Mouse (Mus musculus) embryonic stem cell, embryonic (primary cell): ENCODE measurements around the gene Slc6a6.

ENCODE experiments used
- CTCF ChIA-PET, 4 experiments: fragments of 300-600 bp in 2 of 4; fragments of 350-600 bp in 2 of 4; sonication (Branson Sonifier 250); formaldehyde crosslinking; loops; one replicate each; lab custom pipeline; 2022; ENCODE audit warnings: inconsistent platforms in 2 of 4; lab: Charles Lee
- POLR2A ChIA-PET, 4 experiments: fragments of 300-600 bp in 2 of 4; fragments of 350-600 bp in 2 of 4; sonication (Branson Sonifier 250); formaldehyde crosslinking; loops; one replicate each; lab custom pipeline; 2022; ENCODE audit warnings: antibody characterized with exemption in 4 of 4, inconsistent platforms in 1 of 4; lab: Charles Lee

Slc6a6 gene

DNA sequence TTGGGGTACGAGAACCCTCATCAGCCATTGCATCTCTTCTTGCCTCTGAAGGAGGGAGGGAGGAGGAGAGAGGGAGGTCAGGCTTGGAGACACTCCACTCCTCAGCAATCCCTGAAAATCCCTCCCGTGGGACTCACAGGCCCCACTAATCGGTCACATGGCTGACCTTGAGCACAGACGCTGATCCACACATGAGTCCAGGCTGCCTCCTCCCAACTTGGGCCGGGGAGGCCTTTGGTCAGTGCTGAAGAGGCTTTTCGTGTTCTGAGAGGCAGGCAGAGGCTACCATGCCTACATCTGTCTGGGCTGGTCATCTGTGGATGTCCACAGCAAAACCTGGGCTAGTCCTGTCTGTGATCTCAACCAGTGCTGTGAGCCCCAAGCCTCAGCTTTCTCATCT, 20.2 kb upstream of the Slc6a6 start:
- POLR2A ChIA-PET, result interaction anchor here in 2 of 4 experiments (0.7 to 5.6 kb wide), 8 partner anchors 8 to 56 kb away, joined by 4 to 42 read pairs (median 6); partner anchors contain the start of gene Slc6a6 (in 1 of the 2)
- CTCF ChIA-PET, result no interaction called here

GRCm38 (mm10) chr6:91665267-91665666, 18.6 kb upstream of the Slc6a6 start:
- ChIA-PET POLR2A (interaction anchor here in 2 of 4 experiments (0.6 to 5.6 kb wide), 22 partner anchors 9 to 94 kb away, joined by 3 to 42 read pairs (median 6); partner anchors contain the start of gene Slc6a6 (in 2 of the 2)), CTCF (interaction anchor here in 2 of 4 experiments (1.4 to 2.4 kb wide), 4 partner anchors 13 to 138 kb away, joined by 4 to 8 read pairs (median 6); no protein-coding TSS in a partner anchor)

DNA sequence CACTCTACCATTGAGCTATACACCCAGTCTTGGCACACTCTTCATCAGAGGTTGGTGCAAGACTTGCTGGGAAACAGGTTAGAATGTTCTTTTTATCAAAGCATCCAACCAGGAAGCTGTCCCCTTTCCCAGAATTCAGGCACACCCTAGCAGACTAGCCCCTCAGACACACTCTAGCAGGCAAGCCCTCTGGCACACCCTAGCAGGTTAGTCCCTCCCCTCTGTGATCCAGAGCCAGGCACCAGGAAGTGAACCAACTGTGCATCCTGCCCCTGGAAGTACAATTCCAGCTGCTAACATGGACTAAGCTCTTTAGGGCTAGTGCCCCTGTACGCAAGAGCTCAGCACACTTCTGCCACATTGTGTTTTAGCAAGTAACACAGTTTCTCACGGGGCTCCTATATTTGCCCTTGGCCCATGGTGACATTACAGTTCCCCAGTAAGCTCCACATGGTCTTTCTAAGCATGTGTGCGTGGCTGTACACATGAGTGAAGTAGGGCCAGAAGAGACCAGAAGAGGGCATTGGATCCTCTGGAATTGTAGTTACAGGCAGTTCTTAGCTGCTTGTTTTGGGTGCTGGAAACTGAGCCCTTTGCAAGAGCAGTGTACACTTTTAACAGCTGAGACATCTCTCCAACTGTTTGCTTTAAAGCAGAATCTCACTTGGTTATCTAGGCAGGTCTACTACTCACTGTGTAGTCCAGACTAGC, 17.7 kb upstream of the Slc6a6 start:
- POLR2A ChIA-PET, result interaction anchor here in 3 of 4 experiments (0.6 to 5.6 kb wide), 34 partner anchors 8 to 125 kb away, joined by 3 to 42 read pairs (median 5); partner anchors contain the start of gene Slc6a6 (in 2 of the 3)

DNA sequence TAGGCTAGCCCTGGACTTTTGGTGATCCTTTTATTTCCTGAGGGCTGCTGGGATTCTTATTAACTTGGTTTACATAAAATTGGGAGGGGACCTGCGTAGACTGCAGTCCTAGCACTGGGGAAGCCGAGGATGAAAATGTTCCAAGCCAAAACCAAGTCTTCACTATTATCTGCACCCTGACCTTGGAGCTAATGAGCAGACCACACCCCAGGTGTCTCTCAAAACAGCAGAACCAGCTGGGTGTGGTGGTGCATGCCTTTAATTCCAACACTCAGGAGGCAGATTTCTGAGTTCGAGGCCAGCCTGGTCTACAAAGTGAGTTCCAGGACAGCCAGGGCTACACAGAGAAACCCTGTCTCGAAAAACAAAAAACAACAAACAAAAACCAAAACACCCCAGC, 16.7 kb upstream of the Slc6a6 start:
- ChIA-PET CTCF (interaction anchor here (0.5 to 2.4 kb wide), 6 partner anchors 11 to 196 kb away, joined by 4 to 8 read pairs (median 4); partner anchors contain the start of gene Slc6a6 (in 2 of the 4)), POLR2A (interaction anchor here in 3 of 4 experiments (0.6 to 5.6 kb wide), 18 partner anchors 10 to 138 kb away, joined by 3 to 42 read pairs (median 7); partner anchors contain the start of gene Slc6a6 (in 2 of the 3))

More for the DNA sequence above, 17.7 kb upstream of the Slc6a6 start:
- CTCF ChIA-PET, result interaction anchor here (0.5 to 2.4 kb wide), 17 partner anchors 12 to 176 kb away, joined by 3 to 8 read pairs (median 4); partner anchors contain the start of gene Slc6a6 (in 3 of the 4)

DNA sequence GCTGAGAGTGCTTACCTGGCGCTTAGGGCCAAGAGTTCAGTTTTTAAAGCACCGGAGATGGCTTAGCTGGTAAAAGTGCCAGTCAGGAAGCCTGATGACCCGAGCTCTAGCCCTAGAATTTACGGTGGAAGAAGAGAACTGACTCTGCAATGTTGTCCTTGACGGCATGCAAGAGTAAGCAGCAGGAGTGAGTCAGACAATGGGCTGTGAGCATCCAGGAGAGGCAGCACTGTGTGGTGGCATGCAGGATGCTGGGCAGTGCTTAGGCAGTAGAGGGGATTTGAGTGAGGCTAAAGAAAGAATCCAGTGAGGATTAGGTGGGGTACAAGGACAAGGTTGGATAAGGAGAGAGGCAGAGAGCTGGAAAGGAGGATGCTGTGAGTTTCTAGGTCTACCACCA, 15.6 kb upstream of the Slc6a6 start:
- ChIA-PET POLR2A (interaction anchor here in 3 of 4 experiments (0.5 to 4.5 kb wide), 16 partner anchors 8 to 68 kb away, joined by 3 to 50 read pairs (median 10); partner anchors contain the start of gene Slc6a6 (in 2 of the 3)), CTCF (interaction anchor here in 3 of 4 experiments (0.6 kb wide), 3 partner anchors 10 to 64 kb away, joined by 3 to 4 read pairs (median 3); no protein-coding TSS in a partner anchor)

DNA sequence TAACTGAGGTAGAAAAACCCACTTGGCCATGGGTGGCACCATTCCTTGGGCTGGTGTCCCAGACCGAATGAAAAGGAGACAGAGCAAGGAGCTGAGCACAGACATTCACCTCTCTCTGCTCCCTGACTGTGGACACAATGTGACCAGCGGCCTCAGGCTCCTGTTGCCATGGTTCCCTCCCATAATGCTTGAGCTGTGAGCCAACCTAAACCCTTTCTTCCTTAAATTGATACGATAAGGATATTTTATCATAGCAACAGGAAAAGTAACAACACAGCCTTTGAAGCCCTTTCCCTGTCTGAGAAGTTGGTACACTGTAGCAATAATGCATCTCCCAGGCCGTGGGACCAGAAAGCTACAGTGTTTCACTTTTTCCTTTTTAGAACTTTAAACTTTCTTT, 14.6 kb upstream of the Slc6a6 start:
- ChIA-PET CTCF (interaction anchor here (0.5 to 1.9 kb wide), 6 partner anchors 9 to 501 kb away, joined by 3 to 6 read pairs (median 5); partner anchors contain the start of gene Slc6a6 (in 2 of the 4)), POLR2A (interaction anchor here (0.6 to 4.5 kb wide), 26 partner anchors 9 to 80 kb away, joined by 3 to 50 read pairs (median 6); partner anchors contain the start of gene Slc6a6 (in 4 of the 4))

DNA sequence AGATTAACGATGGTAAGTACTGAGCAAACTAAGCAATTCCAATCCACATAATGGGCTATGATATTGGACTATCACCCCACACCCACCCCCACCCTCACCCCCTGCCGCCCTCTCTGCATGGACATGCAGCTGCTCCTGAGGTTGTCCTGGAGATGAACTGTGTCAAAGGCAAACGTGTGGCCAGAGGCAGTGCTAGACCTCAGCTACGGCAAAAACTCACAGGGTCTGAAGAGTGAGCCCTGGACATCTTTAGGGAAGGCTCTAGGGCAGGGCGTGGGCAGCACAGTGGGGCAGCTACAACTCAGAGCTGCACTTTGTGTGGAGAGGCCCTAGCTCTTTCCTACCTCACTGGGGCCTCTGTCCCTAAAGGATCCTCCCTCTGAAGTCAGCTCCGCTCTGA, 13.6 kb upstream of the Slc6a6 start:
- POLR2A ChIA-PET, result interaction anchor here (0.6 to 4.5 kb wide), 34 partner anchors 8 to 423 kb away, joined by 3 to 50 read pairs (median 7); partner anchors contain the start of gene Slc6a6 (in 4 of the 4)
- CTCF ChIA-PET, result interaction anchor here in 3 of 4 experiments (0.6 to 1.9 kb wide), 4 partner anchors 11 to 258 kb away, joined by 3 to 7 read pairs (median 5); partner anchors contain the start of gene Slc6a6 (in 1 of the 3)

- ChIA-PET CTCF (no interaction called here), POLR2A (interaction anchor here in 2 of 4 experiments (1.3 to 2.1 kb wide), 2 partner anchors 9 kb away, joined by 5 to 6 read pairs; partner anchors contain the start of gene Slc6a6 (in 1 of the 2))
Observed at GRCm38 (mm10) chr6:91674757-91675350, 9.0 kb upstream of the Slc6a6 start.

DNA sequence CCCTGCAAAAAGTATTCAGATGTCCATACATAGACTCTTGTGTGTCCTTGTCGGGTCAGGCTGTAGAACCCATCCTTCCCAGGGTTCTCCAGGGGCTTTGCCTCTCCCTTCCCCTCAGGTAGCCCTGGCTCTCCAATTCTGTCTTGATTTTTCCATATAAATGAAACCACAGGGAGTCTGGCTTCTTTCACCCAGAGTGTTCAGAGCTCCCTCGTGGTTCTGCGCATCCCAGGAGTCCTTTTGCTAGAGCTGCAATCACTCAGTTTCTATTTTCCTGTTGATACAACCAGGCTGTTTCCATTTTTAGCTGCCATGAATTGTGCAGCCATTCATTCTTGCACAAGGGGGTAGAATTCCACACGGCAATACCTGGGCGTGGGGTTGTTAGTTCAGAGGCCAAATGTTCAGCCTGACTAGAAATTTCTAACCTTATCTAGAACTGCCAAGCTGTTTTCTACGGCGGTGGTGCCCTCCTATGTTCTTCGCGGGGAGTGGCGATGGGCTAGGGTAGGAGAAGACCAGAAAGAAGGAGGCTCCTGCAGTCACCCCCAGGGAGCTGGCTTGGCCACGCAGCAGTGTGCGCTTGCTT, 5.3 kb upstream of the Slc6a6 start:
- ChIA-PET POLR2A (interaction anchor here (0.7 to 3.3 kb wide), 25 partner anchors 8 to 102 kb away, joined by 3 to 23 read pairs (median 5); no protein-coding TSS in a partner anchor), CTCF (interaction anchor here in 3 of 4 experiments (0.5 to 1.5 kb wide), 5 partner anchors 9 to 43 kb away, joined by 3 to 8 read pairs (median 3); no protein-coding TSS in a partner anchor)

DNA sequence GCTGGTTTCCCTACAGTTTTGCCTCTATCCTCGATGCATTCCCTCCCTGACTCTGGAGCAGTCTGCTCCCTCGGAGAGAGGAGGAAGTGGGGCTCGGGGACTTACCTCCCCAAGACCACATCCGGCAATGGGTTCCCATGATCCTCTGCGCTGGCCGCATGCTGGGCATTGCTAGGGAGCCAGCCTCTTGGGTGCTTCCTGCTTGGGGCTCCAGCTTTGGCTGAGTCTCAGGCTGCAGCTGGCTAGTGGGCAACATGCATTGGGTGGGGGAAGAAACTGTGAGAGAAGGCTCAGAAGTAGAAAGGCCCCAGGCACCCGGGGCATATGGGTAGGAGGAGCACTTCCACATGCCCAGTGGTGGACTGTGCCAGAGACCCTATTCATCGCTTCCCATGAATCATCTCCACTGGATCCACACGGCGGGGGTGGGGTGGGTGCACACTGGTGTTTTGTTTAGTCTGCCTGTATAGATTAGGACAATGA, 4.7 kb upstream of the Slc6a6 start:
- CTCF ChIA-PET, result interaction anchor here in 2 of 4 experiments (0.9 to 1.5 kb wide), 4 partner anchors 10 to 43 kb away, joined by 3 to 8 read pairs (median 4); no protein-coding TSS in a partner anchor
- POLR2A ChIA-PET, result interaction anchor here in 3 of 4 experiments (0.7 to 3.3 kb wide), 24 partner anchors 8 to 80 kb away, joined by 3 to 23 read pairs (median 5); no protein-coding TSS in a partner anchor

- ChIA-PET CTCF (interaction anchor here in 1 of 4 experiments (0.9 kb wide), 1 partner anchor 22 kb away, joined by 4 read pairs; no protein-coding TSS in a partner anchor), POLR2A (interaction anchor here in 2 of 4 experiments (0.8 to 3.3 kb wide), 12 partner anchors 9 to 32 kb away, joined by 3 to 23 read pairs (median 10); no protein-coding TSS in a partner anchor)
Observed at GRCm38 (mm10) chr6:91679716-91680115, 4.1 kb upstream of the Slc6a6 start.

DNA sequence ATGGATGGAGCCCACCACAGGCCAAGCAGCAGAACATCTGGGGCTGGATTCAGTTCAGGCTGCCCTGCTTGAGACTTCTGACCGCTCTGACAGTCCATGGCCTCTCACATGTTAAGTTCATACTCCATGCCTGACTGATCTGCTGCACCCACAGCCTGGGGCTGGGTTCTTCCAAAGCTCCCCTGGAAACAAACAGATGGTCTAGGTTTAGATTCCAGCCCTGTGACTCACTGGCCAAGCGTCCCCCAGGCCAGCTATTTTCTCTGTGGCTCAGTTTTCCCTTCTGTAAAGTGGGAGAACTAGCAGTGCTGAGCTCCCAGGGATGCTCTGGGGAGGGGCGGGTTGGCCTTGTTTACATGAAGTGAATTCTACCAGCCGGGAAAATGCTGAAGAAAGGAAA, 2.0 kb upstream of the Slc6a6 start:
- POLR2A ChIA-PET, result interaction anchor here in 2 of 4 experiments (0.7 to 1.3 kb wide), 8 partner anchors 8 to 30 kb away, joined by 3 to 9 read pairs (median 4); no protein-coding TSS in a partner anchor
- CTCF ChIA-PET, result no interaction called here

GRCm38 (mm10) chr6:91683121-91683520, 732 bp upstream of the Slc6a6 start:
- POLR2A ChIA-PET, result interaction anchor here (1.0 to 5.1 kb wide), 32 partner anchors 10 to 156 kb away, joined by 3 to 133 read pairs (median 7); no protein-coding TSS in a partner anchor

GRCm38 (mm10) chr6:91684474-91684829, 599 bp downstream of the Slc6a6 start:
- ChIA-PET CTCF (interaction anchor here in 2 of 4 experiments (0.7 to 1.5 kb wide), 3 partner anchors 14 to 30 kb away, joined by 3 to 6 read pairs (median 5); no protein-coding TSS in a partner anchor), POLR2A (interaction anchor here (0.7 to 5.1 kb wide), 39 partner anchors 10 to 103 kb away, joined by 3 to 133 read pairs (median 6); no protein-coding TSS in a partner anchor)

More at GRCm38 (mm10) chr6:91683121-91683520, 732 bp upstream of the Slc6a6 start:
- CTCF ChIA-PET, result interaction anchor here in 3 of 4 experiments (0.6 to 1.5 kb wide), 6 partner anchors 14 to 106 kb away, joined by 3 to 6 read pairs (median 4); no protein-coding TSS in a partner anchor

GRCm38 (mm10) chr6:91684831-91685532, 1.1 kb downstream of the Slc6a6 start:
- ChIA-PET CTCF (interaction anchor here in 1 of 4 experiments (0.7 to 0.8 kb wide), 2 partner anchors 30 to 45 kb away, joined by 3 read pairs; no protein-coding TSS in a partner anchor), POLR2A (interaction anchor here in 3 of 4 experiments (0.5 to 5.1 kb wide), 27 partner anchors 10 to 152 kb away, joined by 3 to 133 read pairs (median 10); no protein-coding TSS in a partner anchor)

- ChIA-PET POLR2A (interaction anchor here in 3 of 4 experiments (0.5 to 5.1 kb wide), 24 partner anchors 9 to 153 kb away, joined by 3 to 133 read pairs (median 12); no protein-coding TSS in a partner anchor), CTCF (interaction anchor here in 1 of 4 experiments (0.8 kb wide), 1 partner anchor 45 kb away, joined by 3 read pairs; no protein-coding TSS in a partner anchor)
Observed at GRCm38 (mm10) chr6:91685533-91685883, 1.7 kb downstream of the Slc6a6 start.
